Mouse (Mus musculus): ENCODE data around the gene Olfr585. TPM values are rescaled to one million over a fixed set of nuclear protein-coding genes. Genes with fewer than 3 reads are reported as not detected.

Olfr585 gene
- not detected in 2 replicates for polyA plus RNA-seq (2015; fragmentation: Nextera tagmentation; extraction: Ambion mirVana)

DNA sequence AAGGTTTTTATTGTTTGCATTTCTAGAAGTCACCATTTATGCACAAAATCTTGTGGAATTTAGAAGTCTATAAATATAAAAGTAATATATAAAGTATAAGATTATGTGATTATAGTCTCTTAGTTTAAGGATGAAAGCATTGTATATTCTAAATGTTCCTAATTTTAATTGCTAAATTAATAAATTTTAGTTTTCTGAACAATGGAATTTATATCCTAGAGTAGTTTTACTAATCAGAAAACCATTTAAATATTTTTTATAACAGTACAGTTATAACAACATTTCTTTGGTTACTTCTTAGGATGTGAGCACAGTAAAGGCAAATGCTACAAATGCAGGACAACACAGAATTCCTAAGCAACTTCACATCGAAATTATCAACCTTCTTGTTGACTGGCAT is at the start of gene Olfr585:
Olfr585 (plus strand) TSS at position 301 of the 400 bp plus-strand sequence.
- DNase-seq (ENCODE audit: low spot score), result no peak

DNA sequence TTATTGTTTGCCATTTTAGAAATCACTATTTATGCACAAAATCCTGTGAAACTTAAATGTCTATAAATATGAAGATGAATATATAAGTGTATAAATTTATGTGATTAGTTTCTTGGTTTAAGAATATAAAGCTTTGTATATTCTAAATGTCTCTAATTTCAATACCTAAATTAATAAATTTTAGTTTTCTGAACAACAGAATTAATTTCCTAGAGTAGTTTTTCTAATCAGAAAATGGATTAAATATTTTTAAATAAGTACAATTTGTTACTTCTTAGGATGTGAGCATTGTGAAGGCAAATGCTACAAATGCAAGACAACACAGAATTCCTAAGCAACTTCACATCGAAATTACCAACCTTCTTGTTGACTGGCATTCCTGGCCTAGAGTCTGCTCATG is 46.5 kb upstream of the Olfr585 start, which contains the start of gene Olfr583:
Olfr583 (plus strand) TSS at position 301 of the 400 bp plus-strand sequence.
- DNase-seq (ENCODE audit: low spot score), result no peak

DNA sequence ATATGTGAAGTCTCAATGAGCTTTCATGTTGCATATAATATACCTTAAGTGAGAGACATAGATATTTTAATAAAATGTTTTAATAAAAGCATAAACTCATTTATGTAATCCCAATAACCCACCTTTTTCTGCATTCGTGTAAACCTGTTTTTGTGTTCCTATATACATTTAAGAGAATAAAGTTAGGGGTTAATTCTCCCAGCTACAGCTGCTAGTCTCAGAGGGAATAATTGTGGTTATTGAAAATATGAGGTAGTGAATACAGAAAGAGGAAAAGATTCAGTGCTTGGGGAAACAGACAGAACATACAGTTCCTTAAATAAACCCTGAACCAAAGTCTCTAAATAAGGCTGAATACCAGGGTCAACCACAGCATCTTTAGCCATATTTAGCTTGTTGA is 15.9 kb upstream of the Olfr585 start, which contains the start of gene Olfr584:
Olfr584 (plus strand) TSS at position 301 of the 400 bp plus-strand sequence.
- no peak for DNase-seq (ENCODE audit: low spot score)

DNA sequence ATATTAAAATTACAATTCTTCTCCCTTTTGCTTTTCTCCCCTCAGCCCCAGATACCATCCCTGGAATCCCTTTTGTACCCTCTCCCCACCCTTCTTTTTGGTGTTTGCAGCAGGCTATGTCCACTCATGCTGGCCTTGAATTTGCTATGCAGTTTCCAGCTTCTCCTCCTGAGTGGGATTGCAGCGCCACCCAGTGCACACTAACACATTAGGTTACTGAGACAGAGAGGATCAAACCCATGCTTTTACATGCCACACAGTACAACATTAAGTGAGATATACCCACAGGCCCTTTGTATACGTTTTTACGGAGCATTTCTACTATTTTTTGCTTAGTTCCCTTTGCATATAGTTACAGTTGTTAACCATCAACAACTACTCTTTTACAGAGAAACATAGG is 21.9 kb downstream of the Olfr585 start:
- no peak for DNase-seq (ENCODE audit: low spot score)

DNA sequence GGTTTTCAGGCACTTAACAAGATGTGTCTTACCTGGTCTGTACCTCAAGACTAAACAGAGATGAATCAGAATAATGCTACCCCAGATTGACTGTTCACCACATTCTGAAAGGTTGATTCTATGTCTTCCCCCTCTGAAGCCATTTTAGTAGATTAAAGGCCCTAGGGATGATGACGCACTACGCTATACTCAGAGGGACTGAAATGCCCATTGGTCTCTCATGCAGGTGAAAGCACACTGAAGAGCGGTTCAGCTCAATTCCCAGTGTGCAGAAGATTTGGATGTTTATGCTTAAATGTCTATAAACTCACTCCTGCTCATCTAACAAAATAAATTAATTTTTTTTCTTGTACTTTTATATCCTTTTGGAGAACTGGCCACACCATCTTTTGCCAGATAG is 28.0 kb downstream of the Olfr585 start, which contains the start of gene Olfr586:
Olfr586 (minus strand) TSS at position 101 of the 400 bp plus-strand sequence.
- DNase-seq (ENCODE audit: low spot score), result no peak

DNA sequence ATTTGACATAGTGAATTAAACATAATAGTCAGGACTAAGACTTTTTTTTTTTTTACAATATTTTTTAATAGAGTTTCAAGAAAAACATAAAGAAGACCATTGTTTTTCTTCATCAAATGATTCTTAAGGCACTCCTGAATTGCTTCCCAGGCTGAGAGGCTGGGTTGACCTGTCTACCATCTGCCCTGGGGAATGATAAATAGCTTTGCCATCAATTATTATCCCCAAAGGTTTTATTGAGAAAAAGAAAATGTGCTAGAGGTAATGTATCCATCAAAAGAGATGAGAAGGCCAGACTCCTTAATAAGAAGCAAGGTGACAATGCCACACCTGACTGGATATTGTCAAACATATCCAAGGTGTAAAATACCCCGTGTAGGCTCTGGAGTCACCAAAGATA is 43.1 kb downstream of the Olfr585 start, which contains the start of gene Olfr588-ps1:
Olfr588-ps1 (plus strand) TSS at position 301 of the 400 bp plus-strand sequence.
- DNase-seq (ENCODE audit: low spot score), result no peak

Other genes with a start within 250 kb of the Olfr585 start
- gene Olfr566, start 239.0 kb upstream of the Olfr585 start, polyA plus RNA-seq (2015; fragmentation: Nextera tagmentation; extraction: Ambion mirVana), result not detected in 2 replicates
- gene Olfr568, start 220.6 kb upstream of the Olfr585 start, polyA plus RNA-seq (2015; fragmentation: Nextera tagmentation; extraction: Ambion mirVana), result not detected in 2 replicates
- gene Olfr569, start 206.8 kb upstream of the Olfr585 start, polyA plus RNA-seq (2015; fragmentation: Nextera tagmentation; extraction: Ambion mirVana), result not detected in 2 replicates
- gene Olfr570, start 203.1 kb upstream of the Olfr585 start, polyA plus RNA-seq (2015; fragmentation: Nextera tagmentation; extraction: Ambion mirVana), result not detected in 2 replicates
- not detected in 2 replicates for gene Olfr571, start 180.2 kb upstream of the Olfr585 start, polyA plus RNA-seq (2015; fragmentation: Nextera tagmentation; extraction: Ambion mirVana)
- gene Olfr572, start 173.3 kb upstream of the Olfr585 start, polyA plus RNA-seq (2015; fragmentation: Nextera tagmentation; extraction: Ambion mirVana), result not detected in 2 replicates
- gene Olfr573-ps1, start 155.1 kb upstream of the Olfr585 start, polyA plus RNA-seq (2015; fragmentation: Nextera tagmentation; extraction: Ambion mirVana), result not detected in 2 replicates
- gene Olfr574, start 149.3 kb upstream of the Olfr585 start, polyA plus RNA-seq (2015; fragmentation: Nextera tagmentation; extraction: Ambion mirVana), result not detected in 2 replicates
- not detected in 2 replicates for gene Olfr575, start 138.9 kb upstream of the Olfr585 start, polyA plus RNA-seq (2015; fragmentation: Nextera tagmentation; extraction: Ambion mirVana)
- not detected in 2 replicates for gene Olfr576, start 135.1 kb upstream of the Olfr585 start, polyA plus RNA-seq (2015; fragmentation: Nextera tagmentation; extraction: Ambion mirVana)
- not detected in 2 replicates for gene Olfr577, start 121.8 kb upstream of the Olfr585 start, polyA plus RNA-seq (2015; fragmentation: Nextera tagmentation; extraction: Ambion mirVana)
- gene Olfr578, start 108.4 kb upstream of the Olfr585 start, polyA plus RNA-seq (2015; fragmentation: Nextera tagmentation; extraction: Ambion mirVana), result not detected in 2 replicates
- gene Olfr582, start 59.7 kb upstream of the Olfr585 start, polyA plus RNA-seq (2015; fragmentation: Nextera tagmentation; extraction: Ambion mirVana), result not detected in 2 replicates
- gene Olfr583, start 46.4 kb upstream of the Olfr585 start, polyA plus RNA-seq (2015; fragmentation: Nextera tagmentation; extraction: Ambion mirVana), result not detected in 2 replicates
- gene Olfr584, start 15.8 kb upstream of the Olfr585 start, polyA plus RNA-seq (2015; fragmentation: Nextera tagmentation; extraction: Ambion mirVana), result not detected in 2 replicates
- gene Olfr586, start 27.9 kb downstream of the Olfr585 start, polyA plus RNA-seq (2015; fragmentation: Nextera tagmentation; extraction: Ambion mirVana), result not detected in 2 replicates
- not detected in 2 replicates for gene Olfr588-ps1, start 43.2 kb downstream of the Olfr585 start, polyA plus RNA-seq (2015; fragmentation: Nextera tagmentation; extraction: Ambion mirVana)
- gene Olfr589, start 58.6 kb downstream of the Olfr585 start, polyA plus RNA-seq (2015; fragmentation: Nextera tagmentation; extraction: Ambion mirVana), result not detected in 2 replicates
- not detected in 2 replicates for gene Olfr591, start 80.6 kb downstream of the Olfr585 start, polyA plus RNA-seq (2015; fragmentation: Nextera tagmentation; extraction: Ambion mirVana)
- not detected in 2 replicates for gene Olfr592, start 87.1 kb downstream of the Olfr585 start, polyA plus RNA-seq (2015; fragmentation: Nextera tagmentation; extraction: Ambion mirVana)
- not detected in 2 replicates for gene Olfr593, start 114.1 kb downstream of the Olfr585 start, polyA plus RNA-seq (2015; fragmentation: Nextera tagmentation; extraction: Ambion mirVana)
- gene Olfr594, start 119.3 kb downstream of the Olfr585 start, polyA plus RNA-seq (2015; fragmentation: Nextera tagmentation; extraction: Ambion mirVana), result not detected in 2 replicates
- gene Usp17ld, start 154.8 kb downstream of the Olfr585 start, polyA plus RNA-seq (2015; fragmentation: Nextera tagmentation; extraction: Ambion mirVana), result not detected in 2 replicates
- not detected in 2 replicates for gene Olfr596, start 207.9 kb downstream of the Olfr585 start, polyA plus RNA-seq (2015; fragmentation: Nextera tagmentation; extraction: Ambion mirVana)
- not detected in 2 replicates for gene Olfr597, start 218.6 kb downstream of the Olfr585 start, polyA plus RNA-seq (2015; fragmentation: Nextera tagmentation; extraction: Ambion mirVana)
- gene Olfr598, start 225.8 kb downstream of the Olfr585 start, polyA plus RNA-seq (2015; fragmentation: Nextera tagmentation; extraction: Ambion mirVana), result not detected in 2 replicates
- gene Olfr599, start 238.2 kb downstream of the Olfr585 start, polyA plus RNA-seq (2015; fragmentation: Nextera tagmentation; extraction: Ambion mirVana), result not detected in 2 replicates